Mouse (Mus musculus) heart, embryonic 11.5 days (tissue): ENCODE results near the gene Erich3. TPM values are rescaled to one million over a fixed set of nuclear protein-coding genes. Genes with fewer than 3 reads are reported as not detected.

Experiments
- ATAC-seq: fragments of 200-750 bp; cut with Nextera tagmentation; replicated peaks from 2 replicates; pipeline ENCODE4 v1.8.0; 2017; ENCODE audit warnings: moderate library complexity; ENCODE audit not compliant: insufficient number of reproducible peaks, low FRiP score, low TSS enrichment
- H3K27ac ChIP-seq: fragments of 300-500 bp; sonication (generic); 2 replicates; pipeline ENCODE4 v1.5.1; 2014; ENCODE audit warnings: mild to moderate bottlenecking, low read depth, low read length
- H3K27me3 ChIP-seq: fragments of 300-500 bp; sonication (generic); 2 replicates; pipeline ENCODE4 v1.6.1; 2014; ENCODE audit warnings: mild to moderate bottlenecking, low read length, mixed read lengths; ENCODE audit not compliant: control insufficient read depth, insufficient read depth
- H3K36me3 ChIP-seq: fragments of 300-500 bp; sonication (generic); 2 replicates; pipeline ENCODE4 v1.6.1; 2014; ENCODE audit warnings: mild to moderate bottlenecking, low read length, moderate library complexity, mixed read lengths; ENCODE audit not compliant: control insufficient read depth, insufficient read depth
- H3K4me1 ChIP-seq: fragments of 300-500 bp; sonication (generic); 2 replicates; pipeline ENCODE4 v1.6.1; 2014; ENCODE audit warnings: low read length; ENCODE audit not compliant: control insufficient read depth, insufficient read depth
- H3K4me2 ChIP-seq: fragments of 300-500 bp; sonication (generic); 2 replicates; pipeline ENCODE4 v1.6.1; 2014; ENCODE audit warnings: mild to moderate bottlenecking, moderate library complexity
- H3K4me3 ChIP-seq: fragments of 300-500 bp; sonication (generic); 2 replicates; pipeline ENCODE4 v1.5.1; 2014; ENCODE audit warnings: low read depth, low read length
- H3K9ac ChIP-seq: fragments of 300-500 bp; sonication (generic); 2 replicates; pipeline ENCODE4 v1.6.1; 2014; ENCODE audit warnings: mild to moderate bottlenecking, low read depth, low read length, moderate library complexity
- H3K9me3 ChIP-seq: fragments of 300-500 bp; sonication (generic); replicated peaks from 2 replicates; pipeline ENCODE4 v1.6.1; 2016; ENCODE audit warnings: low read length; ENCODE audit not compliant: control insufficient read depth
- WGBS: fragments of 180-500 bp; shearing (Covaris S2); extraction: QIAGEN DNeasy Blood & Tissue Kit; methylation state at CpG from one replicate; pipeline ENCODE4 v1.1.7; 2014; ENCODE audit not compliant: insufficient replicate concordance; 5-methylcytosine and 5-hydroxymethylcytosine counted together
- polyA plus RNA-seq: library from polyadenylated mRNA; unstranded; fragments of >200 nt; fragmentation: Nextera tagmentation; extraction: Ambion mirVana; gene quantifications from 2 replicates; pipeline ENCODE4 v1.2.1, GENCODE M21; 2014

The Erich3 gene
- polyA plus RNA-seq, 1 experiment from 2014 or later = 0.21 TPM

DNA sequence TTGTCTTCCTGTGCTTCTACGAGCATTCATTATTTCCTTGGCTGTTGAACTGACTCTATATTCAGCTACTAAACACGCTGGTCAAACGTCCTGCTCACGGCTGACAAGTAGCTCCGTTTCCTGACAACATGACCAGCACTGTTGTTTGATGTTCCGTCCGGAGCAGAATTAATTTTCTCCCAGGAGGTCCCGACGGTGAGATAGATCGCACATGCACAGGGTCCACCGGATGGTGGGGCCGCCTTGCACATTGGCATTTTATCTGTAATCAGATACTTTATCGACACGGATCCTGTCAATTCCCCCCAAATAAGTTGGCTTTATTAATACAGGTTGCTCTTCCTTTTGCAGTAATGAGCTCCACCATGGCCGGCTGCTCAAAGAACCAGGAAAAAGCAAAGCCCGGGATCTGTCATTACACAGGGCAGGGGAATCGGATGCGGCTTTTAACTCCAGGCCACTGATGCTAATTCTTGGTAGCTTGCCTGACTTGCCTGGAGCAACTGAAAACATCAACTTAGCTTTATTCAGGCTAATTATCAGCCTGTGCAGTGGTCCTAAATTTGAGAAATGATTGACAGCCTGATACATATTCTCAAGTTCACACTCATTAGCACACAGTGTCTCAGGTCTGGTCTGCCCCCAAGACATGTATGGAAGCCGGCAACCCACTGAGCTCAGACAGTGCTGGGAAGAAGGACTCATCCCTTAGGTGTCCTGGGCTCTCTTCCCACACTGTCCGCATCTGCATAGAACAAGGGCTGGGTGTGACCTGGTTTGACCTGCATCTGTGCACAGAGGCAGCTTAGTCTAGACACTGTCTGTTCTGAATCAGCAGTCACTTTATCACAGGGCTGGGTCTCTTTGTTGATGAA is 14.0 kb upstream of the Erich3 start:
- WGBS = 76% methylated on average over 20 of the region's 20 CpGs
- ATAC-seq = no peak
- Histone ChIP-seq H3K9me3 (no peaks in the 10 kb centered on the region), H3K4me3 (no peak overlapping the region), H3K27ac (no peak overlapping the region), H3K36me3 (no peaks in the 10 kb centered on the region), H3K9ac (no peak overlapping the region), H3K4me2 (no peak overlapping the region), H3K4me1 (no peaks in the 10 kb centered on the region), H3K27me3 (peaks cover 20% of the 10 kb centered on the region)

DNA sequence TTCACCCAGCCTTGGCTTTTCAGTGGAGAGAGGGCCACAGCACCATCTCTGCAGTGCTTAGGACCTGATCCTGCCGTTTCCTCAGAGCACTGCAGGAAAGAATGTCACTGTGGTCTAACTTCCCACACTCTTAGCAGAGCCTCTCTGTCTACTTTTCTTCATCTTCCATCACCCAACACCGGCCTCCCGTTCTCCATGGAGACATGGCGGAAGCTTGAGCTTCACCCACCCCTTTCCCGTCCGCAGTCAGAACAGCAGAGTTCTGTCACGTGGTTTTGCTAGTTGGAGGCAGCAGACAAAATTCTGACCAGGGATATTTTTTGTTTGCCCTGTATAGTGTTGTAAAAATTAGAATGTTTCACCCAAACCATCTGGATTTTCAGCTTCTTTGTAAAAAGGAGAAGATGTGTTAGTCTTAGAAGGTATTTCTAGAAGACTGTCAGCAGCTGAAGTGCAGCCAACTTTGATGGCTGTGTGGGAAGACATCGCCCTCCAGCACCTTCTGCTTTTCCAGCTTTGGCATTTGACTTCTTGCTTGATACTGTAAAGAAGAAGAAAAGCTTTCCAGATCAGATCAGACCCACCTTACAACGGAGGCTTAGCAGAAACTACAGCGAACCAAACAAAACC is 12.4 kb upstream of the Erich3 start:
- H3K4me1 ChIP-seq = no peaks in the 10 kb centered on the region
- 73% methylated on average over 10 of the region's 10 CpGs for WGBS
- peaks cover 23% of the 10 kb centered on the region for H3K27me3 ChIP-seq
- H3K9me3 ChIP-seq = no peaks in the 10 kb centered on the region
- H3K36me3 ChIP-seq = no peaks in the 10 kb centered on the region
- no peak for ATAC-seq
- no peak overlapping the region for H3K27ac ChIP-seq
- no peak overlapping the region for H3K9ac ChIP-seq
- H3K4me3 ChIP-seq = no peak overlapping the region
- no peak overlapping the region for H3K4me2 ChIP-seq

DNA sequence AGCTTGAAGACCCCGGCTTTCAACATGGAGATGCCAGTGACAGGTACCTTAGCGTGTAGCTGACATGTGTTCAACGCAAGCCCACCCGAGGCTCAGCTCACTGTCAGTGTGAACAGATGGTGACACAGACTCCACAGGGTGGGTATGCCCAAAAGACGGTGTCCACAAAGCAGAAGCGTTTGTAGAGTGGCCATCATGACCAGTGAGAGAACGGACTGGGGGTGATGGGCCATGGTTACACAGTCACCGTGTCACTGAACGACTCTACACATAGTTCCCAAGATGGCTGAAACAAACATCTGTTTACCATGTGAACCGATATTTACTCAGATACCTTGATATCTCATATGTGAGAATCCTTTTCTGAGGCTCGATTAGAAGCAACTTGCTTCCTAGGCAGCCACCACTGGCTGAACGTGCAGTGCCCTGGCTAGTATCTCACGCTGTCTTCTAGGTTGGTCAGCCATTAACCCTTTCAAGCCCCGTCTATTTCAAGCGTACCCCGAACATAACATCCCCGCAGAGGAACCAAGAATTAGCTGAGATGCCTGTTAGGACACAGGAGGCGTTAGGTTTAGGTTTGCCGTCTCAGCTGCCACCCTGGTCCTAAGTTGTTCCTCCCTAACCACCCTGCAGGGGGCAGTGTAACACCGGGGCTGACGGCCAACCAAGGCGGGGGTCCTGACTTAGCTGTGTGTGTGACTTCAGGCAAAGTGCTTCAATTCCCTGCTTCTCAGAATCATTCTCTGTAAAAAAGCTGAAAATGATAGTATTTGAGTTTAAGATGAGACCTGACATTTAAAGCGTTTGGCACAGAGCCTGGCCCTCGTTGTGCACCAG is 10.9 kb upstream of the Erich3 start:
- no peaks in the 10 kb centered on the region for H3K9me3 ChIP-seq
- no peaks in the 10 kb centered on the region for H3K4me1 ChIP-seq
- ATAC-seq = no peak
- no peak overlapping the region for H3K4me3 ChIP-seq
- H3K36me3 ChIP-seq = no peaks in the 10 kb centered on the region
- peaks cover 23% of the 10 kb centered on the region for H3K27me3 ChIP-seq
- H3K4me2 ChIP-seq = no peak overlapping the region
- 43% methylated on average over 24 of the region's 24 CpGs for WGBS
- H3K27ac ChIP-seq = no peak overlapping the region
- H3K9ac ChIP-seq = no peak overlapping the region

DNA sequence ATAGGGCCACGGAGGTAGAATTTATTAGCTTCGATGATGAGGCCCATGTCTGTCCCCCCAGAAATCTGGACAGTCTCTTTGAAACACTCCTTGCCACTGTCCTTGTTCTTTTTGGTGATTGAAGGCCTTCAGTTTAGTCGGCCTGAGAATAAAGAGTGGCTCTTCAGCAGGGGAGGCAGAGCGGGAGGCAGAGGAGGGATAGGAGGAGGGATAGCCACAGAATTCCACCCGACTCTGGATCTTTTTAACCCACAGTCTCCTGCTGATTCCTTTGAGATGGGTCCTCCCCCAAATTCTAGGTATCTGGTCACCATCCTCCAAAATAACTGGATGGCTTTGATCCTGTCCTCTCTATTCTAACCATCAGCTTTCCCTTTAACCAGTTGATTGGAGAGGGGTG is 10.2 kb upstream of the Erich3 start:
- Histone ChIP-seq H3K36me3 (no peaks in the 10 kb centered on the region), H3K4me2 (no peak overlapping the region), H3K27me3 (peaks cover 19% of the 10 kb centered on the region), H3K9me3 (no peaks in the 10 kb centered on the region), H3K9ac (no peak overlapping the region), H3K27ac (no peak overlapping the region), H3K4me1 (no peaks in the 10 kb centered on the region), H3K4me3 (no peak overlapping the region)
- 73% methylated on average over 5 of the region's 5 CpGs for WGBS
- no peak for ATAC-seq

- H3K4me1 ChIP-seq = no peaks in the 10 kb centered on the region
- H3K9me3 ChIP-seq = no peaks in the 10 kb centered on the region
- WGBS = 56% methylated on average over 6 of the region's 6 CpGs
- peaks cover 19% of the 10 kb centered on the region for H3K27me3 ChIP-seq
- H3K27ac ChIP-seq = no peak overlapping the region
- no peak for ATAC-seq
- no peaks in the 10 kb centered on the region for H3K36me3 ChIP-seq
- H3K4me3 ChIP-seq = no peak overlapping the region
- no peak overlapping the region for H3K4me2 ChIP-seq
- H3K9ac ChIP-seq = no peak overlapping the region
These were observed 9.4 kb upstream of the Erich3 start for GRCm38 (mm10) chr3:154654284-154654683.

DNA sequence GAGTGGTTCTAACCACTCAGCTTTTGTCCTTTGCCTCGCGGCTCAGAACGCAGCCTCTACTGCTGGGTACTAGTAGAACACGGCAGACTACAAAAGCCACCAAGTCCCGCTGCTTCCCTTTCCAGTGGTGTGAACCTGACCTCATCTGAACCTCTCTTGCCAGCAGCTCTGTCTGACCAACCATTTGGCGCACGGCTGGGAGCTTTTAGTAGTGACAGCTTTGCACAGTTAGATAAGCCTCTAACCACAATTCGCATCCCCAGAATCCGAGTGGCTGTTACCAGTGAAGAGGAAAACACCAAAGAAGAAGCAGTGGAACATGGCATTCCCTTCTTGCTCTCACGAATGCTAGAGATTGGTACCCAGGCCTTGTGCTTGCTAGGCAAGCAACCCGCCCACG is 8.8 kb upstream of the Erich3 start:
- Histone ChIP-seq H3K27me3 (peaks cover 19% of the 10 kb centered on the region), H3K4me1 (no peaks in the 10 kb centered on the region), H3K9ac (no peak overlapping the region), H3K27ac (no peak overlapping the region), H3K4me2 (no peak overlapping the region), H3K36me3 (no peaks in the 10 kb centered on the region), H3K9me3 (no peaks in the 10 kb centered on the region), H3K4me3 (no peak overlapping the region)
- ATAC-seq = no peak
- WGBS = 42% methylated on average over 12 of the region's 12 CpGs

DNA sequence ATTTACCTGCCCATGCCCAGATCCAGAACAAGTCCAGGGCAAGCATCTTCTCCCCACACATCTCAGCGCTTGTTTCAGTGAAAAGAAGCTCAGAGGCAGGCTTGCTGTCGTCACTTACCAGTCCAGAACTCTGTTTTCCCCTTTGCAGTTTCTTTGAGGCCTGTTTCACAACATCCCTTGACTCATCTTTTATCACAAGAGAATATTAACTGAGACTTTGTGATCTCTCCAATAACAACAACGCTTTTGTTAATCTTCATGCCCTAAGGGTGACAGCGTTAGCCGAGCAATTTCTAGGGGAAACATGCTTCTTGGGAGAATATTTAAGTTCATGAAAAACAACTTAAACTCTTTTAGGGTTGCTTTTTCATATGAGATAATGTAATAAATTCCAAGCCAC is 7.9 kb upstream of the Erich3 start:
- H3K9me3 ChIP-seq = no peaks in the 10 kb centered on the region
- no peak overlapping the region for H3K27ac ChIP-seq
- H3K4me1 ChIP-seq = no peaks in the 10 kb centered on the region
- ATAC-seq = no peak
- no peak overlapping the region for H3K9ac ChIP-seq
- no peak overlapping the region for H3K4me3 ChIP-seq
- WGBS = 75% methylated on average over 5 of the region's 5 CpGs
- no peak overlapping the region for H3K4me2 ChIP-seq
- peaks cover 19% of the 10 kb centered on the region for H3K27me3 ChIP-seq
- no peaks in the 10 kb centered on the region for H3K36me3 ChIP-seq

- ATAC-seq = peak; percentile 39; the same call in 1 of the 2 replicates
- peaks cover 38% of the 10 kb centered on the region for H3K27me3 ChIP-seq
- WGBS = 3% methylated on average over 26 of the region's 27 CpGs
- no peaks in the 10 kb centered on the region for H3K36me3 ChIP-seq
- peak overlapping the region; percentile 49 for H3K4me3 ChIP-seq
- no peak overlapping the region for H3K27ac ChIP-seq
- H3K4me2 ChIP-seq = peak overlapping the region; percentile 86
- H3K9me3 ChIP-seq = no peaks in the 10 kb centered on the region
- H3K9ac ChIP-seq = peak overlapping the region; percentile 34; the same call in 1 of the 2 replicates
- H3K4me1 ChIP-seq = peaks cover 2% of the 10 kb centered on the region; the same call in 1 of the 2 replicates
These were observed 420 bp downstream of the Erich3 start for GRCm38 (mm10) chr3:154663976-154664581.
